Mouse (Mus musculus) liver, embryonic 11.5 days (tissue): Measurements from ENCODE around the gene Zdhhc22. TPM values are rescaled to one million over a fixed set of nuclear protein-coding genes. Genes with fewer than 3 reads are reported as not detected.

Experiments used
- ATAC-seq: fragments of 200-750 bp; cut with Nextera tagmentation; replicated peaks from 2 replicates; pipeline ENCODE4 v1.8.0; 2017; ENCODE audit warnings: moderate number of reproducible peaks, mild to moderate bottlenecking, moderate TSS enrichment, moderate library complexity; ENCODE audit not compliant: low FRiP score
- DNase-seq: peaks from one replicate; pipeline ENCODE4 v3.0.0-alpha.2; 2017; ENCODE audit warnings: low spot score
- H3K27ac ChIP-seq: fragments of 300-500 bp; sonication (generic); 2 replicates; pipeline ENCODE4 v1.5.1; 2014; ENCODE audit warnings: mild to moderate bottlenecking, low read depth, low read length, control low read depth
- H3K27me3 ChIP-seq: fragments of 300-500 bp; sonication (generic); replicated peaks from 2 replicates; pipeline ENCODE4 v1.6.1; 2014; ENCODE audit warnings: low read length, mixed read lengths; ENCODE audit not compliant: control insufficient read depth, insufficient read depth
- H3K36me3 ChIP-seq: fragments of 300-500 bp; sonication (generic); 2 replicates; pipeline ENCODE4 v1.6.1; 2014; ENCODE audit warnings: mild to moderate bottlenecking, low read length, moderate library complexity, mixed read lengths; ENCODE audit not compliant: control insufficient read depth, insufficient read depth
- H3K4me1 ChIP-seq: fragments of 300-500 bp; sonication (generic); replicated peaks from 2 replicates; pipeline ENCODE4 v1.6.1; 2014; ENCODE audit warnings: low read length, mixed read lengths; ENCODE audit not compliant: control insufficient read depth, insufficient read depth
- H3K4me2 ChIP-seq: fragments of 300-500 bp; sonication (generic); 2 replicates; pipeline ENCODE4 v1.6.1; 2014; ENCODE audit warnings: mild to moderate bottlenecking, control low read depth, moderate library complexity
- H3K4me3 ChIP-seq: fragments of 300-500 bp; sonication (generic); 2 replicates; pipeline ENCODE4 v1.5.1; 2014; ENCODE audit warnings: low read depth, low read length, control low read depth
- H3K9ac ChIP-seq: fragments of 300-500 bp; sonication (generic); 2 replicates; pipeline ENCODE4 v1.6.1; 2014; ENCODE audit warnings: low read depth, low read length, control low read depth
- H3K9me3 ChIP-seq: fragments of 300-500 bp; sonication (generic); 2 replicates; pipeline ENCODE4 v1.6.1; 2016; ENCODE audit warnings: low read length, inconsistent platforms, mixed read lengths; ENCODE audit not compliant: control insufficient read depth
- WGBS: fragments of 180-500 bp; shearing (Covaris S2); extraction: QIAGEN DNeasy Blood & Tissue Kit; methylation state at CpG from one replicate; pipeline ENCODE4 v1.1.7; 2014; 5-methylcytosine and 5-hydroxymethylcytosine counted together
- polyA plus RNA-seq: library from polyadenylated mRNA; unstranded; fragments of >200 nt; fragmentation: Nextera tagmentation; extraction: Ambion mirVana; gene quantifications from 2 replicates; pipeline ENCODE4 v1.2.1, GENCODE M21; 2014

The Zdhhc22 gene
- polyA plus RNA-seq, 1 experiment from 2014 or later, result 0.05 TPM

- Histone ChIP-seq H3K9me3 (no peaks in the 10 kb centered on the region), H3K4me1 (0 out of 2 replicates have a peak, but pooled peaks cover 3% of the 10 kb centered on the region), H3K27ac (no peak overlapping the region), H3K4me2 (no peak overlapping the region), H3K27me3 (no peaks in the 10 kb centered on the region), H3K36me3 (no peaks in the 10 kb centered on the region), H3K9ac (no peak overlapping the region), H3K4me3 (no peak overlapping the region)
- ATAC-seq (no peak), DNase-seq (no peak)
- 64% methylated on average over 5 of the region's 5 CpGs for WGBS
Observed at GRCm38 (mm10) chr12:86941734-86942486, 48.3 kb downstream of the Zdhhc22 start.

DNA sequence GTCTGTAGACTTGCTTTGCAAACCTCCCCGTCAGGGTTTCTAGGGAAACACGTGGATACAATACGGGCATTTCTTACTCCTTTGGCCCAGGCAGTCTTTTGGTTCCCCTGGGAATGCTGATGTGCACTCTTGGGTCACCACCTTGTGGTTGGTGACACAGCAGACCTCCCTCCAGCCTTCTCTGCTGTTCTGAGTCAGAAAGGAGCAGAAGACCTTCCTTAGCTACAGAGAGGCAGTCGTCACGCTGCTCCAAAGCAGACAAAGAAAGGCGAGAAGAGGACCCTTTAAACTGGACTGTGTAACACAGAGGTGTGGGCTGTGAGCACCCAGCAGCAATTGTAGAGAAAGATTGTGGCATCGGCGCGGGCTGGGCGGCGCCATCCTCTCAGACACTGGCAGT, 49.1 kb downstream of the Zdhhc22 start:
- H3K27me3 ChIP-seq, result no peaks in the 10 kb centered on the region
- no peaks in the 10 kb centered on the region for H3K36me3 ChIP-seq
- no peak overlapping the region for H3K27ac ChIP-seq
- DNase-seq (no peak), ATAC-seq (no peak)
- H3K9ac ChIP-seq, result no peak overlapping the region
- 0 out of 2 replicates have a peak, but pooled peaks cover 2% of the 10 kb centered on the region for H3K4me1 ChIP-seq
- H3K9me3 ChIP-seq, result no peaks in the 10 kb centered on the region
- no peak overlapping the region for H3K4me3 ChIP-seq
- 51% methylated on average over 11 of the region's 11 CpGs for WGBS
- no peak overlapping the region for H3K4me2 ChIP-seq

DNA sequence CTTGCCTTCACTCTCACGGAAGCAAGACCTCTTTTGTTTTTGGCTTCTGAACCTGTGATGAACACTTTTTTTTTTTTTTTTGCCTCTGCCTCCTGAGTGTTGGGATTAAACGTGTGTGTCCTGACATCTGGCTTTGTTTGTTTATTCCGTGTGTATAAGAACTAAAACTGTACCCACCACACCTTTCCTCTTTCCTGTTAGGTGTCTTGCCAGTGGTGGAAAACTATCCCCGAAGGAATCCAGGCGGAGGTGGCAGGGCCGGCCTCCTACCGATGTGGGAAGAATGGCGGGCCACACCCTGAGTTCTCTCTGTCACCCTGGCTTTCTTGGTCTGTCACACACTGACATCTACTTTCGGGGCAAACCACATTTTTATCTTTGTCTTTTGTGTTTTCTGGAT, 51.7 kb downstream of the Zdhhc22 start:
- no peak overlapping the region for H3K27ac ChIP-seq
- H3K9me3 ChIP-seq, result no peaks in the 10 kb centered on the region
- H3K4me3 ChIP-seq, result no peak overlapping the region
- 60% methylated on average over 9 of the region's 9 CpGs for WGBS
- H3K9ac ChIP-seq, result no peak overlapping the region
- H3K4me2 ChIP-seq, result no peak overlapping the region
- H3K27me3 ChIP-seq, result no peaks in the 10 kb centered on the region
- ATAC-seq, result no peak
- no peak for DNase-seq
- H3K36me3 ChIP-seq, result no peaks in the 10 kb centered on the region
- H3K4me1 ChIP-seq, result no peaks in the 10 kb centered on the region

GRCm38 (mm10) chr12:86936587-86937343, 53.5 kb downstream of the Zdhhc22 start:
- H3K4me2 ChIP-seq, result no peak overlapping the region
- H3K36me3 ChIP-seq, result no peaks in the 10 kb centered on the region
- no peak overlapping the region for H3K27ac ChIP-seq
- no peak for ATAC-seq
- H3K27me3 ChIP-seq, result no peaks in the 10 kb centered on the region
- H3K4me3 ChIP-seq, result no peak overlapping the region
- no peak for DNase-seq
- no peak overlapping the region for H3K9ac ChIP-seq
- 77% methylated on average over 11 of the region's 11 CpGs for WGBS
- no peaks in the 10 kb centered on the region for H3K4me1 ChIP-seq
- no peaks in the 10 kb centered on the region for H3K9me3 ChIP-seq

DNA sequence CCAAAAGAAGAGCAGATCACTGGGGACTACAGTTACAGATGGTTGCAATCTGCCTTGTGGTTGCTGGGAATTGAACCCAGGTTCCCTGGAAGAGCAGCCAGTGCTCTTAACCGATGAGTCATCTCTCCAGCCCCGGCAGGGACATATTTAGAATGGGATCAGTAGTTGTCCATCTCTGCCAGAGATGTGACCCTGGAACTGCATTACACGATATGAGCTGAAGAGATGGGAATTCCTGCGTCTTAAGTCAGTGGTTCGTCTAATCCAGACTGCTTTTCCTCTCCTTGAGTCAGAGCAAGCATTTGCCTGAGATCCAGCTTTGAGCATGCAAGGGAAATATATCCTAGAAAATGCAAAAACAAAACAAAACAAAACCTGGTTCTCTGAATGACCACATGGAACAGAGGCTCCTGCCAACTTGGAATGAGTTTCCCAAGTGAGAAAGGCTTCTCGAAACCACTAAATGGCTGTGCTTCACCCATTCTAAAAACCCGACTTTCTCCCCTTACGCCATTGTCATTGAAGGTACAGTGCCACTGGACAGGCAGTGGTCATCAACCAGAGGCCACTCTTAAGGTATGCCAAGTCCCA, 54.4 kb downstream of the Zdhhc22 start:
- ATAC-seq (no peak), DNase-seq (no peak)
- Histone ChIP-seq H3K27me3 (no peaks in the 10 kb centered on the region), H3K36me3 (no peaks in the 10 kb centered on the region), H3K4me2 (no peak overlapping the region), H3K9me3 (no peaks in the 10 kb centered on the region), H3K9ac (no peak overlapping the region), H3K27ac (no peak overlapping the region), H3K4me1 (no peaks in the 10 kb centered on the region), H3K4me3 (no peak overlapping the region)
- 76% methylated on average over 8 of the region's 8 CpGs for WGBS

GRCm38 (mm10) chr12:86934748-86935147, 55.5 kb downstream of the Zdhhc22 start:
- WGBS, result 37% methylated on average over 1 of the region's 1 CpGs
- ATAC-seq, result no peak
- no peaks in the 10 kb centered on the region for H3K36me3 ChIP-seq
- no peak overlapping the region for H3K4me2 ChIP-seq
- no peak overlapping the region for H3K27ac ChIP-seq
- H3K9ac ChIP-seq, result no peak overlapping the region
- H3K9me3 ChIP-seq, result no peaks in the 10 kb centered on the region
- no peaks in the 10 kb centered on the region for H3K4me1 ChIP-seq
- no peak overlapping the region for H3K4me3 ChIP-seq
- H3K27me3 ChIP-seq, result no peaks in the 10 kb centered on the region
- DNase-seq, result no peak

GRCm38 (mm10) chr12:86932575-86932952, 57.7 kb downstream of the Zdhhc22 start:
- no peak overlapping the region for H3K4me2 ChIP-seq
- 55% methylated on average over 6 of the region's 6 CpGs for WGBS
- H3K27ac ChIP-seq, result no peak overlapping the region
- no peak overlapping the region for H3K4me3 ChIP-seq
- ATAC-seq, result no peak
- H3K9ac ChIP-seq, result no peak overlapping the region
- no peaks in the 10 kb centered on the region for H3K36me3 ChIP-seq
- H3K9me3 ChIP-seq, result 0 out of 2 replicates have a peak, but pooled peaks cover 3% of the 10 kb centered on the region
- no peaks in the 10 kb centered on the region for H3K27me3 ChIP-seq
- no peaks in the 10 kb centered on the region for H3K4me1 ChIP-seq
- DNase-seq, result no peak

DNA sequence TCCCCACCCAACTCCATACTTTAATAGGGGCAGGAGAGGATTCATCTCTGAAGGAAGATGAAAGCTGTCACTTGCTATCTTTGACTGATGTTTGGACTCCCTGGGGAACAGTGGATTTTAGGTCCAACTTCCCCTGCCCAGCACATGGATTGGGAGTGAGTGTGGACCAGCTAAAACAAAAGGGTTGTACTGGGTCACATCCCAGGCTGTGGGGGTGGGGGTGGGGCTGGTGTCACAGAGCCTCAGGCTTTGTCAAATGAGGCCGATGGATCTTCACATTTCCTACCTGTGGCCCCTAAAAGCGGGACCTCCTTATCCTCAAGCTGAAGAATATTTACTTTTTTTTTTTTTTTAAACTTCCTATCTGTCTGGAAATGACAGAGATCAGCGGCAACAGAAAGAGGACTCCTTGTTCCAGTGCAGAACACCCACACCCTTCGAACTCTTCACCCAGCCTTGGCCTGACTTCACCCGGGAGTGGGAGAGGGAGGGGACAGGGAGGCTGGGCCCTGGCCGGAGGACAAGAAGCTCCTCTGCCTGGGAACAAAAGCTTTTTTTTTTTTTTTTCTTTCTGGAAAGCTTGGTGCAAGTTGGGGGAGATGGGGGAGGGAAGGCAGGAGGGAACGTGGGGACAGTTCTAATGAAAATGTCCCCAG, 58.2 kb downstream of the Zdhhc22 start:
- Histone ChIP-seq H3K4me3 (no peak overlapping the region), H3K27me3 (no peaks in the 10 kb centered on the region), H3K4me1 (no peaks in the 10 kb centered on the region), H3K36me3 (no peaks in the 10 kb centered on the region), H3K27ac (no peak overlapping the region), H3K4me2 (no peak overlapping the region), H3K9ac (no peak overlapping the region), H3K9me3 (0 out of 2 replicates have a peak, but pooled peaks cover 3% of the 10 kb centered on the region)
- WGBS, result 28% methylated on average over 7 of the region's 7 CpGs
- ATAC-seq (no peak), DNase-seq (no peak)
